Mouse (Mus musculus) MEL (cell line): ENCODE measurements at regions not wholly inside any gene's neighbourhood (a gene's known extent, or its start where the extent isn't known, plus 50 kb on each side); places are given as distances from the start of the nearest gene placed in this dataset.

Experiments
- CHD1 ChIP-seq: IDR thresholded peaks from 2 replicates; pipeline ENCODE4 v1.6.1; 2012; ENCODE audit warnings: low read depth, mild to moderate bottlenecking, inconsistent platforms, low read length, improper control_type of control experiment
- CHD2 ChIP-seq: IDR thresholded peaks from 2 replicates; pipeline ENCODE4 v1.6.1; 2011; ENCODE audit warnings: low read length, improper control_type of control experiment
- CTCF ChIP-seq, 3 experiments: IDR thresholded peaks in 2 of 3; conservative IDR thresholded peaks in 1 of 3; 2 replicates each; pipeline ENCODE4 v1.5.1; 2011 to 2012; ENCODE audit warnings: low read length in 3 of 3, low read depth in 2 of 3, mild to moderate bottlenecking in 2 of 3, improper control_type of control experiment in 1 of 3, inconsistent platforms in 1 of 3, mixed read lengths in 1 of 3, moderate library complexity in 1 of 3; ENCODE audit not compliant: control insufficient read depth in 1 of 3, insufficient read depth in 1 of 3, poor library complexity in 1 of 3, severe bottlenecking in 1 of 3
- E2F4 ChIP-seq: IDR thresholded peaks from 2 replicates; pipeline ENCODE4 v1.6.1; 2011; ENCODE audit warnings: low read depth, low read length, improper control_type of control experiment, borderline replicate concordance
- GABPA ChIP-seq: IDR thresholded peaks from 2 replicates; pipeline ENCODE4 v1.6.1; 2012; ENCODE audit warnings: low read depth, mild to moderate bottlenecking, inconsistent platforms, low read length, improper control_type of control experiment, moderate library complexity
- GATA1 ChIP-seq: IDR thresholded peaks from 2 replicates; pipeline ENCODE4 v1.6.1; 2011; ENCODE audit warnings: low read depth, low read length, improper control_type of control experiment
- MAFK ChIP-seq: IDR thresholded peaks from 2 replicates; pipeline ENCODE4 v1.6.1; 2011; ENCODE audit warnings: low read depth, mild to moderate bottlenecking, low read length, improper control_type of control experiment, borderline replicate concordance
- MEF2A ChIP-seq: IDR thresholded peaks from 2 replicates; pipeline ENCODE4 v1.6.1; 2014; ENCODE audit warnings: low read depth, mild to moderate bottlenecking, inconsistent platforms, low read length, improper control_type of control experiment; ENCODE audit not compliant: poor library complexity, insufficient replicate concordance, severe bottlenecking; ENCODE audit errors: extremely low read depth
- POLR2A ChIP-seq, 2 experiments: IDR thresholded peaks; 2 replicates each; pipeline ENCODE4 v1.6.1; 2011 to 2012; ENCODE audit warnings: low read length in 2 of 2, mild to moderate bottlenecking in 2 of 2, control low read depth in 1 of 2, improper control_type of control experiment in 1 of 2, low read depth in 1 of 2, moderate library complexity in 1 of 2; ENCODE audit not compliant: control insufficient read depth in 1 of 2, insufficient read depth in 1 of 2, poor library complexity in 1 of 2
- RAD21 ChIP-seq: IDR thresholded peaks from 2 replicates; pipeline ENCODE4 v1.6.1; 2011; ENCODE audit warnings: mild to moderate bottlenecking, low read depth, low read length, improper control_type of control experiment
- TAL1 ChIP-seq: IDR thresholded peaks from 2 replicates; pipeline ENCODE4 v1.6.1; 2012; ENCODE audit warnings: mild to moderate bottlenecking, inconsistent platforms, low read length, moderate library complexity, mixed read lengths
- TBP ChIP-seq: IDR thresholded peaks from 2 replicates; pipeline ENCODE4 v1.8.0; 2011; ENCODE audit warnings: low read depth, low read length, improper control_type of control experiment
- USF1 ChIP-seq: IDR thresholded peaks from 2 replicates; pipeline ENCODE4 v1.6.1; 2014; ENCODE audit warnings: low read depth, mild to moderate bottlenecking, inconsistent platforms, low read length, improper control_type of control experiment, moderate library complexity
- ZNF384 ChIP-seq: IDR thresholded peaks from 2 replicates; pipeline ENCODE4 v1.6.1; 2012; ENCODE audit warnings: low read depth, mild to moderate bottlenecking, inconsistent platforms, low read length, improper control_type of control experiment

GRCm38 (mm10) chr9:81140158-81140557, 493.5 kb downstream of the Htr1b start:
- no peak for TF ChIP-seq RAD21
- no peak for TF ChIP-seq MAFK
- TF ChIP-seq POLR2A (IDR thresholded peaks at IDR 0.05; ENCODE audit: control insufficient read depth in 1 of 2, insufficient read depth in 1 of 2, low read depth in 1 of 2, low read length in 2 of 2, poor library complexity in 1 of 2), result no peak
- no peak for TF ChIP-seq E2F4
- no peak for TF ChIP-seq ZNF384
- TF ChIP-seq TAL1, result no peak
- no peak for TF ChIP-seq GABPA
- TF ChIP-seq TBP, result no peak
- TF ChIP-seq CTCF (IDR thresholded peaks at IDR 0.05 in 2 of 3, conservative IDR thresholded peaks at IDR 0.05 in 1 of 3; ENCODE audit: control insufficient read depth in 1 of 3, insufficient read depth in 1 of 3, low read depth in 2 of 3, low read length in 3 of 3, poor library complexity in 1 of 3, severe bottlenecking in 1 of 3), result no peak
- TF ChIP-seq CHD1, result no peak
- no peak for TF ChIP-seq MEF2A
- no peak for TF ChIP-seq CHD2
- no peak for TF ChIP-seq GATA1
- no peak for TF ChIP-seq USF1
